10 mouse cellular contexts compared by ENCODE assay signal in the genomic region with DNA sequence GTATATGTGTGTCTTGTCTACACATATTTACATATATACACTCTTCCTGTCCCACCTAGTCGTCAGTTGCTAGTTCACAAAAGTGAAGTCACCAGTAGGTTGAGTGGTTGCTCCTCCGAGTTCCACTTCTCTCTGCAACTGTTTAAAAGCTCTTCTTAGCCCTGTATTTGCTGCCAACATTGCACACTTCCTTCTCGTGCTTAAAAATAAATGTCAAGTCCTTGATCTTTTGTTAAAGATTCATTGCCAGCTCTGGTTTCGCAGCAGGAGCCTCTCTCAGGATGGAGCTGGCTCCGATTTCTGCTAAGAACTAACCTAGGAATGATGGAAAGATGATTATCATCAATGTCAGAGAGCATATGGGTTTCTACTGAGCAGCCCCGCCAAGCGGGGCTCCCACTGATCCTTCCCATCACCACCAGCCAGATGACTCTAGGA. TPM values are rescaled to one million over a fixed set of nuclear protein-coding genes. Genes with fewer than 3 reads are reported as not detected.
DNase-seq lines count a peak whose midpoint lies in the region; ATAC-seq lines count a peak whose summit lies in the region.
"Had no signal": no experiment of that assay in that cellular context is flagged by ENCODE, and none has a peak within 500 bp of the region (broad histone marks: within the 10 kb centered on the region; RNA-seq: fewer than 3 reads in every experiment).

No protein-coding gene starts in this region.

- H3K4me3 ChIP-seq in brown adipose tissue, adult 24 weeks (ENCODE audit: insufficient read depth, low read depth, low read length), result no peak overlapping the region
- no peak overlapping the region for H3K4me3 ChIP-seq in forebrain, embryonic 12.5 days (replicated peaks)
- H3K4me3 ChIP-seq in neural tube, embryonic 15.5 days (replicated peaks), result no peak overlapping the region
- no peak overlapping the region for H3K4me3 ChIP-seq in intestine, embryonic 15.5 days (replicated peaks)

- ATAC-seq in forebrain, embryonic 12.5 days (ENCODE audit: low FRiP score), result no peak
- no peak for ATAC-seq in neural tube, embryonic 15.5 days (ENCODE audit: low FRiP score)
- no peak for ATAC-seq in intestine, embryonic 15.5 days
- no peak for ATAC-seq in activated CD4-positive, CD25-positive, alpha-beta regulatory T cell, adult 4 months

- DNase-seq in lung, postnatal 10 days, result peak; percentile 14
- no peak for DNase-seq in lung, postnatal 14 days
- DNase-seq in spleen, adult 12 weeks (ENCODE audit: low spot score), result no peak

- H3K4me1 ChIP-seq in brown adipose tissue, adult 24 weeks (ENCODE audit: control insufficient read depth, insufficient read depth, insufficient read length, low read length), result peaks cover 6% of the 10 kb centered on the region; the same call in 1 of the 2 replicates
- H3K4me1 ChIP-seq in forebrain, embryonic 12.5 days, result peaks cover 26% of the 10 kb centered on the region
- H3K4me1 ChIP-seq in neural tube, embryonic 15.5 days, result peaks cover 14% of the 10 kb centered on the region
- peaks cover 6% of the 10 kb centered on the region; the same call in 1 of the 2 replicates for H3K4me1 ChIP-seq in intestine, embryonic 15.5 days (replicated peaks)

- no peaks in the 10 kb centered on the region for H3K36me3 ChIP-seq in forebrain, embryonic 12.5 days (replicated peaks)
- no peaks in the 10 kb centered on the region for H3K36me3 ChIP-seq in neural tube, embryonic 15.5 days
- no peaks in the 10 kb centered on the region for H3K36me3 ChIP-seq in intestine, embryonic 15.5 days

- H3K9me3 ChIP-seq in forebrain, embryonic 12.5 days, result no peaks in the 10 kb centered on the region
- no peaks in the 10 kb centered on the region for H3K9me3 ChIP-seq in neural tube, embryonic 15.5 days (replicated peaks)
- no peaks in the 10 kb centered on the region for H3K9me3 ChIP-seq in intestine, embryonic 15.5 days

- H3K27me3 ChIP-seq in forebrain, embryonic 12.5 days, result no peaks in the 10 kb centered on the region
- H3K27me3 ChIP-seq in neural tube, embryonic 15.5 days (replicated peaks), result no peaks in the 10 kb centered on the region
- no peaks in the 10 kb centered on the region for H3K27me3 ChIP-seq in intestine, embryonic 15.5 days (replicated peaks)

- H3K27ac ChIP-seq in brown adipose tissue, adult 24 weeks (replicated peaks; ENCODE audit: low read depth, low read length), result 0 out of 2 replicates have a peak overlapping the region, but pooled peaks have one; percentile 21
- peak overlapping the region; percentile 78 for H3K27ac ChIP-seq in forebrain, embryonic 12.5 days
- 0 out of 2 replicates have a peak overlapping the region, but pooled peaks have one; percentile 28 for H3K27ac ChIP-seq in neural tube, embryonic 15.5 days (replicated peaks)
- H3K27ac ChIP-seq in intestine, embryonic 15.5 days, result no peak overlapping the region
- H3K27ac ChIP-seq: kidney, postnatal 0 days; liver, embryonic 14.5 days had no signal

- H3K9ac ChIP-seq in forebrain, embryonic 12.5 days, result no peak overlapping the region
- no peak overlapping the region for H3K9ac ChIP-seq in neural tube, embryonic 15.5 days (replicated peaks)
- H3K9ac ChIP-seq in intestine, embryonic 15.5 days, result no peak overlapping the region
- H3K9ac ChIP-seq: liver, embryonic 14.5 days had no signal

- WGBS in forebrain, embryonic 12.5 days, result 49% methylated on average over 7 of the region's 7 CpGs
- 45% methylated on average over 7 of the region's 7 CpGs for WGBS in neural tube, embryonic 15.5 days
- 33% methylated on average over 7 of the region's 7 CpGs for WGBS in intestine, embryonic 15.5 days

- peak overlapping the region; percentile 27; the same call in 1 of the 2 replicates for H3K4me2 ChIP-seq in forebrain, embryonic 12.5 days
- H3K4me2 ChIP-seq in neural tube, embryonic 15.5 days, result no peak overlapping the region; the same call in 1 of the 2 replicates
- H3K4me2 ChIP-seq in intestine, embryonic 15.5 days (replicated peaks), result no peak overlapping the region

RNA-seq across cellular contexts. Expression of a gene that starts 43.7 kb away (rescaled TPM):
- polyA plus RNA-seq in brown adipose tissue, adult 24 weeks (2012; ENCODE audit: insufficient read depth, insufficient read length, missing spikeins), result 18.5 and 20.4 TPM in 2 replicates
- 44.0 and 48.2 TPM in 2 replicates for polyA plus RNA-seq in forebrain, embryonic 12.5 days (2016; fragmentation: Nextera tagmentation; extraction: Ambion mirVana)
- 15.5 and 15.7 TPM in 2 replicates for polyA plus RNA-seq in neural tube, embryonic 15.5 days (2015; fragmentation: Nextera tagmentation; extraction: Ambion mirVana)
- 15.3 and 16.0 TPM in 2 replicates for polyA plus RNA-seq in intestine, embryonic 15.5 days (2015; fragmentation: Nextera tagmentation; extraction: Ambion mirVana)
- 10 to 100 TPM; 20.1 TPM for polyA plus RNA-seq in activated CD4-positive, CD25-positive, alpha-beta regulatory T cell, adult 4 months (2017; shearing (Covaris generic))
